Mouse (Mus musculus) olfactory bulb, adult 2 months (tissue): Measurements from ENCODE around the gene Ash1l.

ENCODE experiments used
- CTCF ChIP-seq: fragments of 200-500 bp; IDR thresholded peaks from 2 replicates; pipeline ENCODE4 v1.5.1; 2012; ENCODE audit warnings: low read depth, mild to moderate bottlenecking, low read length, moderate library complexity; ENCODE audit not compliant: insufficient read depth
- POLR2A ChIP-seq: fragments of 200-500 bp; IDR thresholded peaks from 2 replicates; pipeline ENCODE4 v1.6.1; 2012; ENCODE audit warnings: mild to moderate bottlenecking, low read depth, low read length, moderate library complexity; ENCODE audit not compliant: insufficient read depth

DNA sequence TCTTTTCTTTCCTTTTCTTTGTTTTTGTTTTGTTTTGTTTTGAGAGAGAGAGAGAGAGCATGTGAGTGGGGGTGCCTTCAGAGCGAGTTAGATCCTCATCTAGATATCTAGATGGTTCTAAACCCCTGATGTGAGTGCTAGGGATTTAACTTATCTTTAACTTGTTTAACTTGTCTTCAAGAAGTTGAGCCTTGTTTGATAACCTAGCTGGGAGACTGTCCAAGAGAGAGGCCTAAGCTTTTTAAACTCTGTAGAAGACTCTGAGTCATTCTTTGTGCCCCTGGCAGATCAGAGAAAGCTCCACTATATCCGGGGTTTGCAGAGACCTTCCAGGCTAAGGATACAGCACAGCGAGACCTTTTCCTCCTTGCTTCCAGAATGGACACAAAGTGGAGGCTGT is 157.1 kb downstream of the Ash1l start:
- TF ChIP-seq POLR2A = no peak
- no peak for TF ChIP-seq CTCF
